Mouse (Mus musculus): Measurements from ENCODE around the gene Chst15. TPM values are rescaled to one million over a fixed set of nuclear protein-coding genes. Genes with fewer than 3 reads are reported as not detected.

Gene Chst15
- polyA plus RNA-seq, 1 experiment from 2014 or later = 4.4 TPM

DNA sequence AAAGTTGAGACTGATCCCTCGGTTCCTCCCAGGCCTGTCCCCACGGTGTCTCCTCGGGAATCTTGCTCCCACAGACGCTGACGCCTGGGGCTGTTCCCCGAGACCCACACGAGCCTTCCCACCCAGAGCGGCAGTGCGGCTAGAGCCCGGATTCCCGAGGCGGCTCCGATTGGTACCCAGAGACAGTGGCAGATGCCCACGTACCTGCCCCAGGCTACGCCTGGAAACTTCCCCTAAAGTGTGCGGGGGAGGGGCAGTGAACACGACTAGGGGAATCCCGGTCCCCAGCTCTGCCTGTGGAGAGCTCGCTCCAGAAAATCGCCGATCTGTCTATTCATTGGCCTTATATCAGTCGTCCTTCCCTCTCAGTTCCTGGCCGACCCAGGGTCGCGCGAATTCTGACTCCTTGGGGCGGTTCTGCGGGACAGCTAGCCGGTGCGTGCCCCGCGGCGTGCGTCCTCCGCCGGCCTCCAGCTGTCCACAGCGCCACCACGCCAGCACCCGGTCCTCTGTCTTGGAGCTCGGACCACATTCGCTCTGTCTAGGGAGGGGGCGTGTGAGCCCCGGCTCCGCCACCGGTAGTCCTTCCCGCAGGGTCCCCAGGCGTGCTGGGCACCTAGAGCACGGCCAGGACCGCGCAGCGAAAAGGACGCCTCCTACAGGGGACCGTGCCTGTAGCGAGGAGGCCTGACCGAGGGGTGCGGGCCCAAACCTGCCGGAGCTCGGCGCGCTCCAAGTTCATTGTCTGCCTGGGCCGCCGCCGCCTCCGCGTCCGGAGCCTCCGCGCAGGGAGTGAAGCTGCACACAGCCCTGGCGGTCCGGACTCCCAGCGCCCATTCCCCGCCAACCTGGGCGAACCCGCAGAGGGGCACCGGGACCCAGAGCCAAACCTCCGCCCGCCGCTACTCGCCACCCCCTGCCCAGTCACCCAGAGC is 660 bp downstream of the Chst15 start:
- Histone ChIP-seq H3K79me2 (ENCODE audit: inconsistent target) (no peaks in the 10 kb centered on the region), H3K4me3 (ENCODE audit: inconsistent target) (peak overlapping the region; percentile 36; the same call in 1 of the 2 replicates), H3K27ac (no peak overlapping the region), H3K36me3 (ENCODE audit: inconsistent target) (no peaks in the 10 kb centered on the region)
- under 1% methylated on average over 76 of the region's 79 CpGs for WGBS (ENCODE audit: missing documents)

DNA sequence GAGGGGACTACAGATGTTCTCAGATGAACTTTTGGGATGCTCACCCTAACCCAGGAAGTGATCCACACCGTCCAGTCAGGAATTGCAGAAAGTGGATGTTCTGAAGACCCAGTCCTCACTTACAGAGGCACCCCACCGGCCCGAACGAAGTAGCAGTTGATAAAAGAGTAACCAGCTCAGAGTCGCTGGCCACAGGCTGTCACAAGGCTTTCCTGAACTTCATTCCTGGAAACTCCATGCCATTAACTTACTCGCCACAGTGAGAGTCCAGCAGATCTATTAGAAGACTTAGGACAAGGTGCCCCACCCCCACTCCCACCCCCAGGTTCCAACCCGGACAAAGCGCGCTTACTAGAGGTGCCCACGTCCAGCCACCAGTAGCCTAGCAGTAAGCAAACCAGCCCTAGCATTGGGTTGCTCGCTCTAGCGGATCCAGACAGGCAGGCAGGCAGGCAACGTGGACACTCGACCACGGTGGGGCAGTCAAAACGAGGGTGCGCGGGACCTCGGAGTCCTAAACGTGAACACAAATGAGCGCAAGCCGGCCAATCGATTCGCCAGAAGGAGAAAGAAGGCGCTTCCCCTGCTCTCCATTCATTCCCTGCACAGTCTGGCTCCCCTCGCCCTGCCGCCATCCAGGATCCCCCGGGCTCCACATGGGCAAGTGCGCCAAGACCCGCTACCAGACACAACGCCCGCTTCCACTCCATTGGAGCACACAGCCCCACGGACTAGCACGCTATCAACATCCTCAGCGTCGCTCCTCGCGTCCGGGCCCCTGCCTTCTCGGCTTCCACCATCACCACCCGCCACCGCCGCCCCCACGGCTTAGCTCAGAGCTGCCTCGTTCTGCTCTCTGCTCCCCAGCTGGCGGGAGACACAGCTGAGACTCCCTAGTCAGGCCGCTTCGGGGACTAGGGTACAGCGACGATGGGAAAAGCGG is 1.6 kb downstream of the Chst15 start:
- Histone ChIP-seq H3K36me3 (ENCODE audit: inconsistent target) (no peaks in the 10 kb centered on the region), H3K27ac (no peak overlapping the region), H3K79me2 (ENCODE audit: inconsistent target) (no peaks in the 10 kb centered on the region), H3K4me3 (ENCODE audit: inconsistent target) (peak overlapping the region; percentile 18; the same call in 1 of the 2 replicates)
- 5% methylated on average over 51 of the region's 51 CpGs for WGBS (ENCODE audit: missing documents)

DNA sequence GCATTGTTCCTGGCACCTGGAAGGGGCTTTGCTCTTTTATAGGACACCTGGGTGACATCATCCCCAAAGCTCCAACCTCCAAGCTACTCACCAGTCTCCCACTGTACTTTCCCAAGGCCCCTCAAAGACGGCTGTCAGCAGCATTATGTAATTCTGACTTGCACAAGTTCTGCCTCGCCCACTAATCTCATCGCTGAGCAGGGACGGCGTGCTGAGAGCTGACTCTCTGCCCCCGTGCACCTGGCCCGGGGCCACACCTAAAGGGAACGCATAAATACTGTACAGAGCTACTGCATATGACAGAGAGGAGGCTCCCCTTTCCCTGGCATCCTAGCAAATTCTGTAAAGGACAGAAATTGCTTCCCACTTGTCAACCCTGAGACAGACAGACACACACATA is 4.6 kb downstream of the Chst15 start:
- no peak overlapping the region for H3K27ac ChIP-seq
- H3K4me3 ChIP-seq (ENCODE audit: inconsistent target) = no peak overlapping the region
- no peaks in the 10 kb centered on the region for H3K36me3 ChIP-seq (ENCODE audit: inconsistent target)
- H3K79me2 ChIP-seq (ENCODE audit: inconsistent target) = no peaks in the 10 kb centered on the region
- 35% methylated on average over 8 of the region's 8 CpGs for WGBS (ENCODE audit: missing documents)

DNA sequence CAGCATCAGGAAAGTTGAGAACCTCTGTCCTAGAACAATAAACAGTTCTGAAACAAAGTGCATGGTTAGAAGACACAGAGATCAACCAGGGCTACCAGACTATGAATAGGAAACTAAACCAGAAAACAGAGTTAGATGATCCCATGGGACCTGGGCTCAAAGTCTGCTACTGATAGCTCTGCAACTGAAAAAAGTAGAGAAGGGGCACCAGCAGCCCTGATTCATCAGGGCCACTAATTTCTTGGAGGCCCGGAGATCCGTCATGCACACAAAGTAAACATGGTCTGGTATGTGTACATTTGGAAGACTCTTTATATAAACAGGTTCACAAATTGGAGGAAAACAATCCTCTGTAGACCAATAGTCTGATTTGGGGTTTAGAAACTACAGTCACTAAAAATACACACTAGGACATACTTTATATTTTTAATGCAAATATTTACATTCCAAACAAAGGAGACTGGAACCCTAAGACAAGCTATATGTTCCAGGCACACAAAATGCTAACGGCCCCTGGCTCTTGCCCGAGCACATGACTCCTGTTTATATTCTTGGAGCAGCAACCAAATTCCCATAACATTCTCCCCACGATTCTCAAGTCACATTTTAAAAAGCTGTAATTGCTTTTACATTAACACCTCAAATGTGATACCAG is 8.4 kb downstream of the Chst15 start:
- H3K36me3 ChIP-seq (ENCODE audit: inconsistent target) = no peaks in the 10 kb centered on the region
- no peaks in the 10 kb centered on the region for H3K79me2 ChIP-seq (ENCODE audit: inconsistent target)
- H3K4me3 ChIP-seq (ENCODE audit: inconsistent target) = no peak overlapping the region
- no peak overlapping the region for H3K27ac ChIP-seq
- 92% methylated on average over 5 of the region's 5 CpGs for WGBS (ENCODE audit: missing documents)

DNA sequence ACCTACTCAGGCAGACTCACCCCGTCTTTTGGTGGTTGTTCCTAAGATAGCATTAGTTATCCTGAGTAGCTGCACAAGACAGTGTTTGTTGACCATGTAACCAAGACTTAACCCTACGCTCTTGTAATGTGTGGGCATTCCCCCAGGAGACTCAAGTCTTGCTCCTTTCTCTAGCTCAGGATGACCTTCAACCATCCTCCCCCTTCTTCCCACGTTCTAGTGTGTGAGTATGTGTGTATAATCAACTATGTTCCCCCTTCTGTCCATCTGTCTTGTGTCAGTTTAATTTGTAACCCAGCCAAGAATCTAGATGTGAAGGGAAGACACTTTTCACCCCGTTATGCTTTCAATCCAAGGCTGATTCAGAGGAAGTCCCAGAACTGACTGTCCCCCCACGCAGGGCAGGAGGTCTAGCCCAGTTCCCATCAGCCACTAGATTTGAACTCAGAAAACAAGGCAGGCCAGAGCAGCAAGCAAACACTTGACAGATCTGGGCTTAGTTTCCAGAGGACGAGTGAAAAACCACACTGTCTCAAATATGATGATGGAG is 9.2 kb downstream of the Chst15 start:
- Histone ChIP-seq H3K4me3 (ENCODE audit: inconsistent target) (no peak overlapping the region), H3K27ac (no peak overlapping the region), H3K36me3 (ENCODE audit: inconsistent target) (no peaks in the 10 kb centered on the region), H3K79me2 (ENCODE audit: inconsistent target) (no peaks in the 10 kb centered on the region)
- WGBS (ENCODE audit: missing documents) = 50% methylated on average over 6 of the region's 6 CpGs

DNA sequence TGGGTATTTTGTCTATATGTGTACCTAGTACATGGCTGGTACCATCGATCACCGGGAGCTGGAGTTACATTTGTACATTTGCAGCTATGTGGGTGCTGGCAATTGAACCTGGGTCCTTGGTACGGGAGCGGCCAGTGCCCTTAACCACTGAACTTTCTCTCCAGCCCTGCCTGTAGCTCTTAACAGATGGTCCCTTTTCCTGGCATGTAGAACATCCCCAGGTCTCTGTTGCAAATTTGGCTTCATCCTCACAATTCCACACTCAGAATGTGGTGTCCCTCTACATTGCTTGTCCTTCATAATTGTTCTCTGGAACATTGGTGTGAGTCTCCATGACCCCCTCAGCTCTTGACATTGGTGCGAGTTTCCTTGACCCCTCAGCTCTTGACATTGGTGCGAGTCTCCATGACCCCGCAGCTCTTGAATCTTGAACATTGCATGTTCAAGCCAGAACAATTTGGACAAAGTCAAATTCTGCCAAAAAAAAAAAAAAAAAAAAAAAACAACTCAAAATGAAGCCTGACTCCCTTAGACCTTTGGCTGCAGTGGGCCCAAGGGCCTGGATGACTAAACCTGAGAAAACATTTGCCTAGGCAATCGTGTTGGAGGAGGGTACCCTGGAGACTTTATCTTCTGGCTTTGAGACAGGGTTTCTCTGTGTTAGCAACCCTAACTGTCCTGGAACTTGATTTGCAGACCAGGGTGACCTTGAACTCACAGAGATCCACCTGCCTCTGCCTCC is 10.2 kb downstream of the Chst15 start:
- no peaks in the 10 kb centered on the region for H3K36me3 ChIP-seq (ENCODE audit: inconsistent target)
- 96% methylated on average over 7 of the region's 8 CpGs for WGBS (ENCODE audit: missing documents)
- H3K79me2 ChIP-seq (ENCODE audit: inconsistent target) = no peaks in the 10 kb centered on the region
- H3K4me3 ChIP-seq (ENCODE audit: inconsistent target) = no peak overlapping the region
- H3K27ac ChIP-seq = no peak overlapping the region

DNA sequence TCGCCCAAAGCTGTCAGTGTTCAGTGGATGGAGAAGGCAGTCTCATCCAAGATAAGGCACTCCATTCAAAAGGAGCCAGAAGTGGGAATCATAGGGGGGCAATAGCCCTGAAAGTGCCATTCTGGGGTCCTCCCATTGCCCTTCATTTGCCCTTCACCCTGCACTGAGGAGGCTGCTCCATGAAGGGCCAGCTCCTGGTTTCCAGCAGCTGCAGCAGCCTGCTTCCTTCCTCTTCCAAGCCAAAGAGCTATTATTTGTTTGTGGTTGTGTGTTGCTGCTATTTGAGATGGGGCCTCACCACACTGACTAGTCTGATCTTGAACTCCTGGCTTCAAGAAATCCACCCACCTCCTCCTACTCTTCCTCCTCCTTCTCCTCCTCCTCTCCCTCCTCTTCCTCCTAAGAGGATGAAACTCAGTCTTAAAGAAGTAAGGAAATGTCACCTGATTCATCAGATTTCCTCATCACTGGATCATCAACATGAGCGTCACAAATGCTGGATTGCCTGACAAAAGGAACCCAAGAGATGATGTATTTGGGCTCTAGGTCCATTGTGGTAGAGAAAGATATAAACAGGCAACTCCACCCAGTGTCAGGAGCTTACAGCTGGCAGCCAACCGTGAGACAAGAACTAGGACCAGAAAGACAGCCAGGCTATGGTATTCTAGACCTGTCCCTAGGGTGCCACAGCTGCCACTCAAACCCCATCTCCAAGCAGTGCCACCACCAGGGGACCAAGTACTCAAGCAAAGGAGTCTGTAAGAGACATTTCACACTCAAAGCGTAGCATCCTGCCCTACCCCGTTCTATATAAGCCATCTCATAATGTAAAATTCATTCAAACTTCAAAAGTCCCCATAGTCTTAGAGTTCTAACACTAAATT is 11.3 kb downstream of the Chst15 start:
- H3K36me3 ChIP-seq (ENCODE audit: inconsistent target) = no peaks in the 10 kb centered on the region
- no peaks in the 10 kb centered on the region for H3K79me2 ChIP-seq (ENCODE audit: inconsistent target)
- H3K4me3 ChIP-seq (ENCODE audit: inconsistent target) = no peak overlapping the region
- no peak overlapping the region for H3K27ac ChIP-seq
- WGBS (ENCODE audit: missing documents) = 84% methylated on average over 5 of the region's 5 CpGs

DNA sequence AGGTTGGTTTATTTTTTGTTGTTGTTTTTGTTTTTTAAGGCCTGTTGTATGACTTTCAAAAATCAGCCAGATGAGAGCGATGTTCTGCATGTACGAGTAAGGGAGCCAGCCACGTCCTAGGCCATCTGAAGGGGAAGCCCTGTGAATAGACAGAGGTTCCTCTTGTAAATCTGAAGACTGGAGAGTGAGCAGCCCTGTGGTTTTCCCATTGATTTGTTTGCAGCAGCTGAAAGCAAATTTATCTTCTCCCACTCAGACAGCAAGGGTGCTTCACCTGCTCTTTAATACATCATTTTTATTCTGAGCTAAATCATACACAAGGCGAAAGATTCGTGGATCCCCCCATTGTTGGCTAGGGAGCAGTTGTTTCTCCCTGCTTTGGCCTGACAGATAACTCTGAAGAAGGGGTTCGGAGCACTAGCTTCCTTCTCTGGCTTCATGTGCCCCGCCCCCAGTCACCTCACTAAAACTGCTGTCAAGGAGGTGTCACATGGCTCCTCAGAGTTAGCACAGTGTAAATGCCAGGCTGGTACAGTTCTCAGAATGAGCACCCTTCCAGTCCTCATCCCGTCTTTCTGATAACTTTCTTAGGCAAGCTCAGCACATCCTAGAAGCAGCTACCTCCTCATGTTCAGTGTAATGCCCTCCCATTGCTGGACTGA is 12.5 kb downstream of the Chst15 start:
- 58% methylated on average over 8 of the region's 8 CpGs for WGBS (ENCODE audit: missing documents)
- Histone ChIP-seq H3K36me3 (ENCODE audit: inconsistent target) (no peaks in the 10 kb centered on the region), H3K4me3 (ENCODE audit: inconsistent target) (no peak overlapping the region), H3K27ac (no peak overlapping the region), H3K79me2 (ENCODE audit: inconsistent target) (no peaks in the 10 kb centered on the region)

DNA sequence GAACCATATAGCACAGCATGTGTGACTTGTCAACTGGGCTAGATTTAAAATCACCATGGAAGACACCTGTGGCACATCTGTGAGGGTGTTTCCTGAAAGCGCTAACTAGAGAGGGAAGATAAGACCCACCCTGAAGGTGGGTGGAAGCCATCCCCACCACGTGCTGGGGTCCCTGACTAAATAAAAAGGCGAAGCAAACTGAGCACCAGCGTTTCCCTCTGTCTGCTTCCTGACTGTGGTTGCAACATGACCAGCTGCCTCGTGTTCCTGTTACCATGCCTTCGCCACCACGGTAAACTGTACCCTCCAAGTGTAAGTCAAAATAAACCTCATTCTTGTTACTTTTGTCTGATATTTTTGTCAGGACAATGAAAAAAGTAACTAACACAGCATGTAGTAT is 13.0 kb downstream of the Chst15 start:
- no peak overlapping the region for H3K4me3 ChIP-seq (ENCODE audit: inconsistent target)
- no peaks in the 10 kb centered on the region for H3K79me2 ChIP-seq (ENCODE audit: inconsistent target)
- no peaks in the 10 kb centered on the region for H3K36me3 ChIP-seq (ENCODE audit: inconsistent target)
- H3K27ac ChIP-seq = no peak overlapping the region
- WGBS (ENCODE audit: missing documents) = 7% methylated on average over 7 of the region's 7 CpGs

DNA sequence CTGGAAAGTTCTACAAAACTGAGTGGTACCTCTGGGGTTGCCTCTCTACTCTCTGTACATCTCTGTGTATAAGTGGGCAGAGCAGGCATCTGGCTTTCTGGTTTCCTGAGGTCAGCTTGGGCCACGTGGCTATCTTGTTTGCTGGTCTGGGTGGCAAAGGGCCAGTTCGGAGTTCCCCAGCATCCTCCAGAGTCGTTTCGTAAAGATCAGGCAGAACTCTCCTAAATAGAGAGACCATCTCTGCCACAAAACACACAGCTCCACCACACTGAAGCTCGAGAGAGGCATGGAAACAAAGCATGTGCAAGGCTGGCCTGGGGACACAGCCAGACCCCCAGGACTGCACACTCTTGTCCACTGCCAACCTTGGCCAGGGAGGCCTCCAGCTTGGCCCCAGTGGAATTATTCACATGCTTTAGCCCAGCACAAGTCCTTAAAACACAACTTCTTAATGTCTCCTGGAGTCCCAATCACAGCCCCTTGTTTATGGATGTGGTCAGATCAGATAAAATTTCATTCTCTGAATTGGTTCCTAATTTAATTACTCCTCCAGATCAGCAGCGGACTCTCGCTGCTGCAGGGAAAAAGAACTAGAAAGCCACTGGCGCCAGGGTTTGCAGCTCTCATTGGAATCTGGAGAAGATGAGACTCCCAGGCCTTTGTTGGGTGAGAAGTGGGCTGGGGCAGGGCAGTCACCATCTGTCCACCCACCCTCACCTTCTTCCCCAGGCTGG is 14.4 kb downstream of the Chst15 start:
- no peaks in the 10 kb centered on the region for H3K79me2 ChIP-seq (ENCODE audit: inconsistent target)
- H3K36me3 ChIP-seq (ENCODE audit: inconsistent target) = no peaks in the 10 kb centered on the region
- no peak overlapping the region for H3K27ac ChIP-seq
- 68% methylated on average over 8 of the region's 8 CpGs for WGBS (ENCODE audit: missing documents)
- H3K4me3 ChIP-seq (ENCODE audit: inconsistent target) = no peak overlapping the region

DNA sequence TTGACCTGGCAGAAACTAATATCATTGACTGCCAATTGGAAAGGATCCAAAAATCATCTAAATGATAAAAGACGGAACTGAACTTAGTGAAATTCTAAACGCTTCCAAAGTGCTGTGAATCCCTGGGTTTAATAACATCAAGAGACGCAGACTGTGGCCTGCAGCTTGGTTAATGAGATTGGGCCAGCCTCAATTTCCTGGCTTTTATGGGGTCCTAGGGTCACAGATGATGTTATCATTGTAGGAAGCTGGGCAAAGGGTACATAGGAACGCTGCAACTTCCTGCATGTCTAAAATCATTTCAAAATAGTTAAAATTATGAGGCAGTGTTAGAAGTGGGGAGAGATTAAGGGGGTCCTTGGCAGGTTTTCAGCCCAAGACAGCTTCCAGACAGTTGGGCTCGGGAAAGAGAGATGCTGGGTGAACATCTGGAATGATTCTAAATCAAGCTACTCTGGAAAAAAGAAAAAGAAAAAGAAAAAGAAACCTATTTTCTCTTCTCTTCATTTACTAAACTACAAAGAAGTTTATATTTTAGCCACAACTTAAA is 17.3 kb downstream of the Chst15 start:
- 66% methylated on average over 5 of the region's 5 CpGs for WGBS (ENCODE audit: missing documents)

More for the DNA sequence above, 17.3 kb downstream of the Chst15 start:
- H3K79me2 ChIP-seq (ENCODE audit: inconsistent target) = no peaks in the 10 kb centered on the region
- H3K36me3 ChIP-seq (ENCODE audit: inconsistent target) = no peaks in the 10 kb centered on the region
- no peak overlapping the region for H3K4me3 ChIP-seq (ENCODE audit: inconsistent target)
- H3K27ac ChIP-seq = no peak overlapping the region

Data from macrophage (primary cell).